Mouse (Mus musculus) MN1 (cell line): ENCODE results near the gene Tff1.

Experiments
- DNase-seq: peaks from one replicate; pipeline ENCODE4 v3.0.0-alpha.2; 2016; ENCODE audit warnings: low spot score

The Tff1 gene

GRCm38 (mm10) chr17:31165127-31165526 lies at the start of gene Tff1:
TSS of gene Tff1 (minus strand) at chr17:31165277.
- DNase-seq = no peak

DNA sequence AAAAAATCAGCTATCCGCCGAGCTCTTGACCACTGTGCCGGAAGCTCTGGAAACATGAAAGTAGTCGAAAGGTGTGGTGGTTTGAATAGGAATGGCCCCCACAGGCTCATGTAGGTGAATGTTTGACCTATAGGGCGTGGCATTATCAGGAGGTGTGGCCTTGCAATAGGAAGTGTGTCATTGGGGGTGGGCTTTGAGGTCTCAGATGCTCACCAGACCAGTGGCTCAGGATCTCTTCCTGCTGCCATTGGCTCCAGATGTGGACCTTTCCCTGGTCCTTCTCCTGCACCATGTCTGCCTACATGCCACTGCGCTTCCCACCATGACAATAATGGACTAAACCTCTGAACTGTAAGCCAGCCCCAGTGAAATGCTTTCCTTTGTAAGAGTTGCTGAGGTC lies 46.8 kb upstream of the Tff1 start:
- DNase-seq = no peak

DNA sequence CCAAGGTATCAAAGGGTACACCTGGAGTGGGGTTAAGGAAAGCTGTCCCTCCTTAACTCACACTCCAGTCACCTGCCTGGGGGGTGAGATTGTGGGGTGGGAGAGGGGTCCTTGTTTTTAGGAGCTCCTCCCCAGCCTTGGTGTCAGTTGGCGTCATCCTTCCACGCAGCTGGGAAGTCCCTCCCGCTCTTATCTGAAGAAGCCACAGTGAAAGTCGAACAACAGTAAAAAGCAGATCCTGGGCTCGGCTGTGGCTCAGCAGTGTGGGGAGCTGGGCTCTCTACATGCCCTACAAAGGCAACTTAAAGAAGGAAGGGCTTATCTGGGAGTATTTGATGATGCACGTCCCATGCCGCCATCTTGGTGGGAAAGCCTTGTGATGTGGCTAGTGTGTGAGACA lies 45.2 kb upstream of the Tff1 start:
- DNase-seq = no peak

DNA sequence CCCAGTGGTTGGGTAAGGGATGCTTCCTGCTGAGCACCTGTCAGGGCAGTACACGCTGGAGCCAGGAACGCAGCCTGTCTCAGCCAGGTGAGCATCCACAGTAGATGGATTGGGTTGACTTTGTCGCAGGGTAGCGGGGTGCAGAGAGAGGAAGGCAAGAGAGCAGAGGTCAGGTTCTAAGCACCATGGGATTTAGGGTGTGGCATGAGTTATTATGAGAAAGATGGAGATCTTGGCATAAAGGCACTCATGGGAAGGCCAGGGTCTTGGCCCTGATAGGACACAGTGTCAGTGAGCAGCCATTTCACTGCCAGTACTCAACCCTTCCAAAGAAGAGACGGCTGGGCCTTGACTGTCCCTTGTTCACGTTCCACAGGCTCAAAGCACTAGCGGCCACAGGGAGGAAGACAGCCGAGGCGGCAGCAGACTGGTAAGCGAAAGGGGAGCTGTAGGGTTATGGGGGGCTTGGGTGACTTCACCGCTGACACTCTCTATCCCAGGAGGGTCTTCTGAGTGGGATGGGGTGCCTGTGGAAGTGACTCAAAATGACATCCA lies 44.4 kb upstream of the Tff1 start:
- no peak for DNase-seq

DNA sequence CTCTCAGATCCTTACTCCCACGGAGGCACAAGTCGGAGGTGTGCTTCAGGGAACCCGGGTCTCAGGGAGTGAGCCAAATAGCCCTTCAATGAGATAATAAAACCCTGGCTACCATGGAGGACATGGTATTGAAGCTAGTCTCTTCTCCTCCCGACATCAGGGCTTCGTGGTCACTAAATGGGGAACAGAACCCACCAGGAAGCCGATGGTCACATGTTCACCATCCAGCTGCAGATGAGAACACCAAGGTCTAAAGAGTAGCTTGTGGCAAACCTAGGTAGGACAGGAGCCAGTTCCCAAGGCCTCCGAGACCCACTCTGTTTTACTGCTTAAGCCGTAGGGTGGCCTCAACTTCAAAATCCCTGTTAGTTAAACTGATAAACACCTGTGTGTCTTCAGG lies 43.6 kb upstream of the Tff1 start:
- DNase-seq = no peak

DNA sequence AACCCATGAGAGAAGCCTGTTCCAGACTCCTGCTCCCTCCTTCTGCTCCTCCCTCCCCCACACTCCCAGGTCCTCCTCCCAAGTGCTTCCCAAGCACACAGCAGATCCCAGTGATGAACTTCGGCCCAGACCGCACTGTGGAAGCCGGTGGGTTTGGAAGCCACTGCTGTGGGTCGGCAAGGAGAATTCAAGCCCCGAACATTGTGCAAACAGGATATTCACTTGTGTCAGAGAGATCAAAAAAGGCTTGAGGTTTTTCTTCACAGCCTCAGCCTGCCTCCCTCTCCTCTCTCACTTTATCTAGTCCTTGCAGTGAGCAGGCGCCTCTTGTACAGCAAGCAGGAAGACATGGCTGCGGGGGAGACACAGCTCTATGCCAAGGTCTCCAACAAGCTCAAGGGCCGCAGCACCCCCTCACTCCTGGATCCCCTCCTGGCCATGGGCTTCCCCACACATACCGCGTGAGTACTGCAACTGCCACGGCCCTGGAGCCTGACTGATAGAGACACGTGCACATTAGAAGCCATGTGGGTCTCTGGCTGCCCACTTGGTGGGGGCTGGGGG lies 42.8 kb upstream of the Tff1 start, which contains the start of gene Ubash3a:
TSS of gene Ubash3a (plus strand) at position 103 of the 564 bp plus-strand sequence.
- DNase-seq = no peak

- DNase-seq = no peak
Observed at GRCm38 (mm10) chr17:31198877-31199276, 33.8 kb upstream of the Tff1 start, which contains the start of gene Tmprss3. TSS of gene Tmprss3 (minus strand) at chr17:31198977.

DNA sequence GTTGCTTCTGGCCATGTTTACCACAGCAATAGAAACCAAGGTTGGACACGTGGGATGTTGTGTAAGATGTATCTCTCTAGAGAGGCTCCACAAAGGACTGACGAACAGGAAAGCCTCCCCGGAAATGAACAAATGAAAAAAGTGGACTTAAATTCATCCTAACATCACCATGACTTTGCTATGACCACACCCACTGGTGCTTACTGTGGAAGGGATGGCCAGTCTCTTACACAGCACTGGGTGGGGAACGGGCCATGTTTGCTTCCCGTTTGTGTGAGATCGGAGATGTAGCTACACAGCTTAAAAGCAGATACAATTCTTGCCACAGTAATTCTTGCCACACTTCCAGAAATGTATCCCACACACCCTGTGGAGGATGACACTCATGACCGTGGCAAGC lies 31.2 kb upstream of the Tff1 start:
- DNase-seq = no peak

- DNase-seq = no peak
Observed at GRCm38 (mm10) chr17:31195207-31195606, 30.1 kb upstream of the Tff1 start.

- no peak for DNase-seq
Observed at GRCm38 (mm10) chr17:31193360-31193759, 28.3 kb upstream of the Tff1 start.

- DNase-seq = no peak
Observed at GRCm38 (mm10) chr17:31192663-31193062, 27.6 kb upstream of the Tff1 start.

GRCm38 (mm10) chr17:31191825-31192224 lies 26.7 kb upstream of the Tff1 start:
- no peak for DNase-seq

- DNase-seq = peak; percentile 10
Observed at GRCm38 (mm10) chr17:31187370-31187769, 22.3 kb upstream of the Tff1 start.

GRCm38 (mm10) chr17:31184269-31184990 lies 19.4 kb upstream of the Tff1 start:
- no peak for DNase-seq

DNA sequence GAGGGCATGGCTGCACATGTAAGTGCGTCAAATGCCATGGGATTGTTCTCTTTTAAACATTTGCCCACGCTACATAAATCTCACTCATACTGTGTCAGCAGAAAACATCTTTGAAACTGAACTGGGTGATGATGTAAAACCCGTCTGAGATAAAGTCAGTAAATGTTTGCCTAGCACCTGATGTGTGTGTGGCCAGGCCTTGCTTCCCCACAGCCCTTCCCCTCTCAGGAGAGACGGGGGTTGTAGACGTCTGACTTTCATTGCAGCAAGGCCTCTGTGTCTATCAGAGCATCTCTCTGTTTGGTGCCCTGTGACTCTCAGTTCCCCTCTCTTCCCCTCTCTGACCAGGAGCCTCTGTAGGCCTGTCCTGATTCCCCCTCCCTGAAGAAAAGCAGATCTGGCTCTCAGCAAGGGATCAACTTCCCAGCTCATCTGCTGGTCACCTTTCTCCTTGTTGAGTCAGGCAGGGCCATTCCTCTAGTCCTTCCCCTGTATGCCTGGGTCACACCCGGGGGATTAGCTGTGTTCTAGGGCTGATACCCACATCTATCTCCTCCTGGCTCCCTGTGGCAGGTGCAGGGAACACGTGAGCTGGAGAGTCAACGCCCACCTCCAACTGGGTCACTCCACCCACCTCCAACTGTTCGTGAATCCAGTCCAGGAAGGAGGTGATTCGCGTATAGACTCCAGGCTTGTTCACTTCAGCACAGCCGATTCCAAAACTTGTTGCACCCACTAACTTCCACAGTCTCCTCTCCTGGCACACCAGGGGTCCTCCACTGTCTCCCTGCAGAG lies 18.3 kb upstream of the Tff1 start:
- no peak for DNase-seq

GRCm38 (mm10) chr17:31181490-31181889 lies 16.4 kb upstream of the Tff1 start:
- DNase-seq = no peak

DNA sequence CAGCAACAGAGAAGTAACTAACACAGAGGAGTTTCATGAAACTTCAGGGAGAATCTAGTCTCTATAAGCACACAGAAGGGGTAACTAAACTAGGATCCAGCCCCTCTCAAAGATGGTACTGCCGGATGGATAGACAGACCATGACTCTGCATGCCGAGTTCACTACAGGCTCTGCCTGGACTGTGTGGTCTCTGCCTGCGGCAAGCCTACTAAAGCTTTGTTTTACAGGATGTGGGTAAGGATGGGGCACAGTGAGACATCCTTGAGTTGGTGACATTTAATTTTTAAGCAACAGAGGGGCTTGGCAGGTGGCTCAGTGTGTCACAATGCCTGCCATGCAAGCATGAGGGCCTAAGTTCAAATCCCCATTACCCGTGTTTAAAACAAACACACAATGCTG lies 11.2 kb upstream of the Tff1 start:
- no peak for DNase-seq

DNA sequence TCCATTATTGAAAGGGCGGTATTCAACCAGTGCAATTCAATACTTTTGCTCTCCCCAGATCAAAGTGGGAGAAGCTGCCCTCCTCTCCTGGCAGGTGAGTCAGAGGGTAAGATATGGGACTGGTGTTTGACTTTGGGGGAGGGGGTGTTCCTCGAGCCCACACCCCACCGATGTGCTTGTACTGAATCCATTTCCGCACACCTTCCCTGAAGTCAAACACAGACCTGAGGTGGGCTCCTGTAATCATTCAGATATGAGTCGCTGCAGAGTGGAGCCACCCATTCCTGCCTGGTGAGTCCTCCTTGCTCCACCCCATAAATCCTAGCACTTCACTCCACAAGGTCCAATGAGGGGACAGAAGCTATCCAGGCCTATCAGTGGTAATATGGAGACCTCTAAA lies 4.7 kb upstream of the Tff1 start:
- DNase-seq = no peak

- DNase-seq = no peak
Observed at GRCm38 (mm10) chr17:31163821-31164220, 1.3 kb downstream of the Tff1 start.

GRCm38 (mm10) chr17:31162607-31163006 lies 2.5 kb downstream of the Tff1 start:
- no peak for DNase-seq

GRCm38 (mm10) chr17:31160291-31160690 lies 4.8 kb downstream of the Tff1 start:
- DNase-seq = no peak

GRCm38 (mm10) chr17:31157921-31158320 lies 7.2 kb downstream of the Tff1 start:
- no peak for DNase-seq

- no peak for DNase-seq
Observed at GRCm38 (mm10) chr17:31153785-31154184, 11.3 kb downstream of the Tff1 start.
